Mouse (Mus musculus) CD8-positive naive resting alpha-beta T cell, adult 2 months (primary cell): Measurements from ENCODE around the gene Cphx3.
"Not testable (repeated sequence)": the region's sequence is repeated elsewhere in the genome, so short reads cannot be mapped to it uniquely, and the experiment has no call there.

Experiments used
- DNase-seq, 2 experiments: peaks; one replicate each; pipeline ENCODE4 v3.0.0; 2022; ENCODE audit warnings: low read depth in 2 of 2, low spot score in 2 of 2

The Cphx3 gene

GRCm38 (mm10) chr14:26081997-26082396 is at the start of gene Cphx3:
Cphx3 (plus strand) TSS chr14:26082297.
- DNase-seq = not testable (repeated sequence)

- DNase-seq = not testable (repeated sequence)
Observed at GRCm38 (mm10) chr14:26034364-26034763, 47.7 kb upstream of the Cphx3 start.

GRCm38 (mm10) chr14:26035439-26035838 is 46.7 kb upstream of the Cphx3 start:
- not testable (repeated sequence) for DNase-seq

- not testable (repeated sequence) for DNase-seq
Observed at GRCm38 (mm10) chr14:26042611-26043010, 39.5 kb upstream of the Cphx3 start, which contains the start of gene Gm9780. Gm9780 (minus strand) TSS chr14:26042711.

- DNase-seq = not testable (repeated sequence)
Observed at GRCm38 (mm10) chr14:26045007-26045406, 37.1 kb upstream of the Cphx3 start.

GRCm38 (mm10) chr14:26047026-26047425 is 35.1 kb upstream of the Cphx3 start:
- not testable (repeated sequence) for DNase-seq

- DNase-seq = not testable (repeated sequence)
Observed at GRCm38 (mm10) chr14:26048767-26049166, 33.3 kb upstream of the Cphx3 start.

- DNase-seq = not testable (repeated sequence)
Observed at GRCm38 (mm10) chr14:26058184-26058583, 23.9 kb upstream of the Cphx3 start.

- not testable (repeated sequence) for DNase-seq
Observed at GRCm38 (mm10) chr14:26059362-26059761, 22.7 kb upstream of the Cphx3 start.

- not testable (repeated sequence) for DNase-seq
Observed at GRCm38 (mm10) chr14:26066574-26067324, 15.3 kb upstream of the Cphx3 start.

- not testable (repeated sequence) for DNase-seq
Observed at GRCm38 (mm10) chr14:26067325-26067633, 14.8 kb upstream of the Cphx3 start, which contains the start of gene Tmem254c. Tmem254c (minus strand) TSS chr14:26067355.

- DNase-seq = not testable (repeated sequence)
Observed at GRCm38 (mm10) chr14:26076620-26077390, 5.3 kb upstream of the Cphx3 start.

GRCm38 (mm10) chr14:26081216-26081615 is 881 bp upstream of the Cphx3 start, which contains the start of gene Cphx2:
Cphx2 (plus strand) TSS chr14:26081516.
- DNase-seq = not testable (repeated sequence)

GRCm38 (mm10) chr14:26097622-26098021 is 15.5 kb downstream of the Cphx3 start:
- DNase-seq = not testable (repeated sequence)

- DNase-seq = not testable (repeated sequence)
Observed at GRCm38 (mm10) chr14:26118150-26118549, 36.1 kb downstream of the Cphx3 start, which contains the start of gene Duxbl2. Duxbl2 (plus strand) TSS chr14:26118349.

GRCm38 (mm10) chr14:26118550-26119000 is 36.5 kb downstream of the Cphx3 start:
- not testable (repeated sequence) for DNase-seq

- DNase-seq = not testable (repeated sequence)
Observed at GRCm38 (mm10) chr14:26119095-26119494, 37.0 kb downstream of the Cphx3 start.

- not testable (repeated sequence) for DNase-seq
Observed at GRCm38 (mm10) chr14:26147095-26147494, 65.0 kb downstream of the Cphx3 start.

- DNase-seq = not testable (repeated sequence)
Observed at GRCm38 (mm10) chr14:26156032-26156431, 73.9 kb downstream of the Cphx3 start.

GRCm38 (mm10) chr14:26161156-26161555 is 79.1 kb downstream of the Cphx3 start:
- DNase-seq = not testable (repeated sequence)

- not testable (repeated sequence) for DNase-seq
Observed at GRCm38 (mm10) chr14:26162423-26162822, 80.3 kb downstream of the Cphx3 start.

GRCm38 (mm10) chr14:26165266-26165665 is 83.2 kb downstream of the Cphx3 start:
- DNase-seq = not testable (repeated sequence)
